Mouse (Mus musculus) intestine, embryonic 16.5 days (tissue): ENCODE measurements at regions not wholly inside any gene's neighbourhood (a gene's known extent, or its start where the extent isn't known, plus 50 kb on each side); places are given as distances from the start of the nearest gene placed in this dataset.

Experiments
- ATAC-seq: fragments of 200-750 bp; cut with Nextera tagmentation; 2 replicates; pipeline ENCODE4 v1.8.0; 2017; ENCODE audit warnings: moderate TSS enrichment, moderate library complexity
- H3K27ac ChIP-seq: fragments of 300-500 bp; sonication (generic); 2 replicates; pipeline ENCODE4 v1.5.1; 2014; ENCODE audit warnings: mild to moderate bottlenecking, low read length
- H3K27me3 ChIP-seq: fragments of 300-500 bp; sonication (generic); replicated peaks from 2 replicates; pipeline ENCODE4 v1.6.1; 2014; ENCODE audit warnings: low read length, control low read depth, mixed read lengths; ENCODE audit not compliant: control insufficient read depth, insufficient read depth
- H3K36me3 ChIP-seq: fragments of 300-500 bp; sonication (generic); 2 replicates; pipeline ENCODE4 v1.6.1; 2014; ENCODE audit warnings: low read length, control low read depth; ENCODE audit not compliant: control insufficient read depth, insufficient read depth
- H3K4me1 ChIP-seq: fragments of 300-500 bp; sonication (generic); 2 replicates; pipeline ENCODE4 v1.6.1; 2014; ENCODE audit warnings: low read length, control low read depth, mixed read lengths; ENCODE audit not compliant: control insufficient read depth, insufficient read depth
- H3K4me2 ChIP-seq: fragments of 300-500 bp; sonication (generic); 2 replicates; pipeline ENCODE4 v1.6.1; 2014; ENCODE audit warnings: low read depth, low read length, control low read depth
- H3K4me3 ChIP-seq: fragments of 300-500 bp; sonication (generic); 2 replicates; pipeline ENCODE4 v1.5.1; 2014; ENCODE audit warnings: mild to moderate bottlenecking, low read length
- H3K9ac ChIP-seq: fragments of 300-500 bp; sonication (generic); 2 replicates; pipeline ENCODE4 v1.6.1; 2014; ENCODE audit warnings: low read depth, low read length
- H3K9me3 ChIP-seq: fragments of 300-500 bp; sonication (generic); 2 replicates; pipeline ENCODE4 v1.6.1; 2016; ENCODE audit warnings: low read length, control low read depth; ENCODE audit not compliant: control insufficient read depth
- WGBS: fragments of 180-500 bp; shearing (Covaris S2); extraction: QIAGEN DNeasy Blood & Tissue Kit; methylation state at CpG from one replicate; pipeline ENCODE4 v1.1.7; 2014; 5-methylcytosine and 5-hydroxymethylcytosine counted together

DNA sequence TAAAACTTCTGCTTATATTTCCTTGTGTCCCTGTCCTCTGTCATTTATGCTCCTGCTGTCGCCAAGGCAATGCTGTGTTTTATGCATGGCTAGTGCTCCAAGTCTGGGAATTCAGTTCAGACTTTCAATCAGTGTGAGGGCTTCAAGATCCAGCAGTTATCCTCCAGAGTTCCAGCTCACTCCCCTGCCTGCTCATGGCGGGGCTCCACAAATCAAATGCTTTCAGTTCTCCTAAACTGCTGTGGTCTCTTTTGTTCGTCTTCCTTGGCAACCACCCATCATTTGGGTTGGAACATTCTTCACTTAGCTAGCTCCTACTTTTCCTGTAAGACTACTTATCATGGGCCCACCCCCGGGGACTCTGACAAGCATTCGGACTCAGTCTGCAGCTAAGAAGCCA is 120.0 kb downstream of the Csl start:
- Histone ChIP-seq H3K27me3 (no peaks in the 10 kb centered on the region), H3K9ac (no peak overlapping the region), H3K4me3 (no peak overlapping the region), H3K4me2 (no peak overlapping the region), H3K27ac (no peak overlapping the region), H3K36me3 (no peaks in the 10 kb centered on the region), H3K4me1 (no peaks in the 10 kb centered on the region), H3K9me3 (no peaks in the 10 kb centered on the region)
- ATAC-seq = no peak
- WGBS = 47% methylated on average over 5 of the region's 5 CpGs

- Histone ChIP-seq H3K4me2 (no peak overlapping the region), H3K36me3 (no peaks in the 10 kb centered on the region), H3K27ac (no peak overlapping the region), H3K4me3 (no peak overlapping the region), H3K9ac (no peak overlapping the region), H3K4me1 (no peaks in the 10 kb centered on the region), H3K9me3 (no peaks in the 10 kb centered on the region), H3K27me3 (no peaks in the 10 kb centered on the region)
- whole genome bisulfite sequencing = 9% methylated on average over 11 of the region's 11 CpGs
- peak; percentile 85 for ATAC-seq
Measured at GRCm38 (mm10) chr10:99641784-99642183, 117.7 kb downstream of the Csl start.

DNA sequence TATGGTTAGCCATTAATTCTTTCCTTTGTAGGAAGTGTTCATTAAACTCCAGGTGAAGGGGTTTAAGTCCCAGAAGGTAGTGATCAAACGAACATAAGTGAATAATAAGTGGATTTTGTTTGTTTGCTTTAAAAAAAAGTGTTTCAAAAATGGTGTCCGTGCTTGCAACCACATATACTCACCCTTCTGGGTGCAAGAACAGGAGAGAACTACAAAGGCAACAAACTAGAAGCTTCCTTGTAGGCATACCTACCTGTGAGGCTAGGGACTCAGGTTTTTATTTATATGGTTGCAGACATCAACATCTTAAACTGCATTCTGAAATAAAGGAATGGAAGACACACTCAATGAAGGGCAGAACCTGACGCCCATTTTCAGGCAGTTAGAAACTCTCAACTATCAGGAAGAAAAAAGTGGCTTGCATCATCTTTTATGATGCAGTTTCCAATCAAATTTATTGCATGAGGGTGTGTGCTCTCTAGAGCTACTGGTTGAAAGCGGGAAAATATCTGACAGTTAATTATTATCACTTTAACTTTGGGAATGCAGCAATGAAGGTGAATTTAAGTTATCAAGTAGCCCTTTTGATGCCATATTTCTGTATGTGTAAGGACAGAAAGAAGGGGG is 117.1 kb downstream of the Csl start:
- Histone ChIP-seq H3K27me3 (no peaks in the 10 kb centered on the region), H3K4me2 (no peak overlapping the region), H3K9ac (no peak overlapping the region), H3K27ac (no peak overlapping the region), H3K36me3 (no peaks in the 10 kb centered on the region), H3K9me3 (no peaks in the 10 kb centered on the region), H3K4me1 (no peaks in the 10 kb centered on the region), H3K4me3 (no peak overlapping the region)
- 41% methylated on average over 4 of the region's 4 CpGs for WGBS
- peak; percentile 71 for ATAC-seq

- Histone ChIP-seq H3K9ac (no peak overlapping the region), H3K9me3 (no peaks in the 10 kb centered on the region)
- ATAC-seq = no peak
Measured at GRCm38 (mm10) chr10:99644981-99645380, 114.5 kb downstream of the Csl start.

DNA sequence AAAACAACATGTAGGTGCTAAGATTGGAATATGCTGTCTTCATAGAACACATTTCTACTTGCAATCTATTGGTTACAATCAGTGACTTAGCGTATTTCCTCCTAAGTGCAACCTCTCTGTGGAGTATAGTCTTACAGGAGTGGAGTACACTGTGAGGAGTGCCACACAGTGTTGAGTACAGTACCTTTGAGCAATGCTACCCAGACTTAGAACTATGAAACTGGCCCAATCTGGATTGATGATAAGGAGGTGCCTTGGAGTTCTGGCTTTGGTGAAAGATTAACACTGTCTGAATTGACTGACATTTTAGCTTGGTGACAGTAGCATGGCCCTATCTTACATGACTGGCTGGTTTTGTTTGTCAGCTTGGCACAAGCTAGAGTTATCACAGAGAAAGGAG is 107.4 kb downstream of the Csl start:
- Histone ChIP-seq H3K9me3 (no peaks in the 10 kb centered on the region), H3K4me1 (no peaks in the 10 kb centered on the region), H3K4me2 (no peak overlapping the region), H3K27ac (no peak overlapping the region), H3K4me3 (no peak overlapping the region), H3K27me3 (no peaks in the 10 kb centered on the region), H3K9ac (no peak overlapping the region), H3K36me3 (no peaks in the 10 kb centered on the region)
- WGBS = 87% methylated on average over 1 of the region's 1 CpGs
- ATAC-seq = peak; percentile 79

More at GRCm38 (mm10) chr10:99644981-99645380, 114.5 kb downstream of the Csl start:
- Histone ChIP-seq H3K36me3 (no peaks in the 10 kb centered on the region), H3K4me2 (no peak overlapping the region), H3K4me1 (no peaks in the 10 kb centered on the region), H3K4me3 (no peak overlapping the region), H3K27ac (no peak overlapping the region), H3K27me3 (no peaks in the 10 kb centered on the region)
- 61% methylated on average over 2 of the region's 2 CpGs for WGBS

- Histone ChIP-seq H3K4me3 (no peak overlapping the region), H3K9ac (no peak overlapping the region), H3K4me2 (no peak overlapping the region), H3K9me3 (no peaks in the 10 kb centered on the region), H3K27me3 (no peaks in the 10 kb centered on the region), H3K4me1 (no peaks in the 10 kb centered on the region), H3K27ac (no peak overlapping the region), H3K36me3 (no peaks in the 10 kb centered on the region)
- ATAC-seq = no peak
- WGBS = 87% methylated on average over 4 of the region's 4 CpGs
Measured at GRCm38 (mm10) chr10:99654284-99654683, 105.2 kb downstream of the Csl start.

- no peak for ATAC-seq
- Histone ChIP-seq H3K4me2 (no peak overlapping the region), H3K4me1 (no peaks in the 10 kb centered on the region), H3K36me3 (no peaks in the 10 kb centered on the region), H3K9me3 (no peaks in the 10 kb centered on the region), H3K4me3 (no peak overlapping the region), H3K27ac (no peak overlapping the region), H3K9ac (no peak overlapping the region), H3K27me3 (no peaks in the 10 kb centered on the region)
- 71% methylated on average over 3 of the region's 3 CpGs for WGBS
Measured at GRCm38 (mm10) chr10:99676557-99677098, 82.8 kb downstream of the Csl start.

DNA sequence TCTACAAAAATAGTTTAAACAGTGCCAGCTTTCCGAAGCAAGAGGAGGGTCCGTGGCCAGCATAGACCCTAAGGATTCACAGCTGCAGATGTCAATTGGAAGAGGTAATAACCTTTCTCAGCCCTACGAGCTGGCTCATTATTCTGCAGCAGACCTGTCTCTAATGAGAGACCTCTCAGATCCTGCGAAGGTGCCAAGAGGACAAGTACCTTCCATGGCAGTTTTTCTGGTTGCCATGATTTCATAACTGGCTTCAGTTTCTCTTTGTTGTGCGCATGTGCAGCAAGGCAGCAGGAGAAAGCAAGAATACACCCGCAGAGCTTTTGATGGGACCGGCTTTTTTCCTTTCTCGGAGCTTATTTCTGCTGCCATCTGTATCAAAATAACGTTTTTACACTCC is 81.4 kb downstream of the Csl start:
- no peak for ATAC-seq
- 87% methylated on average over 9 of the region's 9 CpGs for WGBS
- H3K4me1 ChIP-seq = no peaks in the 10 kb centered on the region
- no peaks in the 10 kb centered on the region for H3K9me3 ChIP-seq
- no peaks in the 10 kb centered on the region for H3K36me3 ChIP-seq
- H3K4me2 ChIP-seq = no peak overlapping the region
- H3K27me3 ChIP-seq = no peaks in the 10 kb centered on the region
- no peak overlapping the region for H3K4me3 ChIP-seq
- H3K9ac ChIP-seq = no peak overlapping the region
- no peak overlapping the region for H3K27ac ChIP-seq

DNA sequence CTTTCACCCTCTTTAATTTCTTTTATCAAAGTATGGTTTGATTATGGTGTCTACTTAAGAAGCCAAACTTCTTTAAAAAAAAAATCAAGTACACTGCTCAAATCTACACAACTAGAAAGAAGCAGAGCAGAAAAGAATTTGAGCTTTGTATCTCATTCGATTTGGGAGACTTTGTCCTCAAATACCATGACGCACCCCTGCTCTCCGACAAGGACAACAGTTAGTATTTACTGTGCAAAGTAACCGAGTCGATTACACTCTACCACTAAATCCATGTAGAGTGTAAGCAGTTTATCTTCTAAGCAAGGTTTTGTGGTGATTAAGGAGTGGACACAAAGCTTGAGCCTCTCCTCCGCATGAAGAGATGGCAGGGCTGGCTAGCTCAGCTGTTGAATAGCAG is 79.6 kb downstream of the Csl start:
- H3K36me3 ChIP-seq = no peaks in the 10 kb centered on the region
- ATAC-seq = no peak
- no peak overlapping the region for H3K9ac ChIP-seq
- H3K27ac ChIP-seq = no peak overlapping the region
- WGBS = 76% methylated on average over 6 of the region's 6 CpGs
- H3K4me1 ChIP-seq = no peaks in the 10 kb centered on the region
- H3K27me3 ChIP-seq = no peaks in the 10 kb centered on the region
- H3K9me3 ChIP-seq = no peaks in the 10 kb centered on the region
- no peak overlapping the region for H3K4me2 ChIP-seq
- no peak overlapping the region for H3K4me3 ChIP-seq

GRCm38 (mm10) chr10:99681932-99682331 is 77.5 kb downstream of the Csl start:
- H3K36me3 ChIP-seq = no peaks in the 10 kb centered on the region
- no peaks in the 10 kb centered on the region; the same call in 1 of the 2 replicates for H3K4me1 ChIP-seq
- H3K27me3 ChIP-seq = no peaks in the 10 kb centered on the region
- 76% methylated on average over 4 of the region's 4 CpGs for WGBS
- no peak overlapping the region for H3K4me2 ChIP-seq
- H3K27ac ChIP-seq = no peak overlapping the region
- H3K9me3 ChIP-seq = no peaks in the 10 kb centered on the region
- ATAC-seq = no peak
- no peak overlapping the region for H3K4me3 ChIP-seq
- H3K9ac ChIP-seq = no peak overlapping the region
